Mouse (Mus musculus) C2C12 (cell line): ENCODE measurements around the gene Pth2.

Source experiments
- CEBPB ChIP-seq: IDR thresholded peaks from one replicate; pipeline ENCODE4 v1.6.1; 2011; ENCODE audit warnings: low read depth, mild to moderate bottlenecking, control low read depth, moderate library complexity
- CTCF ChIP-seq: IDR thresholded peaks from one replicate; pipeline ENCODE4 v1.5.1; 2011; ENCODE audit not compliant: control insufficient read depth, insufficient read depth, insufficient read length
- MAX ChIP-seq: IDR thresholded peaks from one replicate; pipeline ENCODE4 v1.6.1; 2011; ENCODE audit warnings: mild to moderate bottlenecking, control low read depth
- MYOD1 ChIP-seq: IDR thresholded peaks from one replicate; pipeline ENCODE4 v1.6.1; 2011; ENCODE audit warnings: low read depth; ENCODE audit not compliant: control insufficient read depth, insufficient read length
- MYOG ChIP-seq: IDR thresholded peaks from one replicate; pipeline ENCODE4 v1.6.1; 2011; ENCODE audit not compliant: control insufficient read depth, insufficient read length; ENCODE audit errors: extremely low read depth
- USF1 ChIP-seq: IDR thresholded peaks from one replicate; pipeline ENCODE4 v1.6.1; 2011; ENCODE audit warnings: low read depth, mild to moderate bottlenecking, control low read depth, moderate library complexity

DNA sequence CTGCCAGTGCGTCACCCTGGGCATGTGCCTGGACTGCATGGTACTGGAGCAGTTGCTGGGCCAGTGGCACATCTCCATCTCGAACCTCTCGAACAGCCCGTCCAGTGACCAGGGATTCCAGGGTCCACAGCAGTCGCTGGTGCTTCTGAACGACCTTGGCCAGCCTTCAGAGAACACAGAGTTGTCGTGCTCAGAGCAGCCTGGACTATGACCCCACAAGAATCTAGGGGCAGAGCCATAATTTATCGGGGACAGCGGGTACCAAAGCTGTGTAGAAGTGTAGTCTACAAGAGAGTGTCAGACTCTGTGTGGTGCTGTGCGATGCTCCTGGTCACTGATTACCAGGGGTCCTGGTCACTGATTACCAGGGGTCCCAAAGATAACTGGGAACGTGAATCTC lies 32.9 kb upstream of the Pth2 start:
- TF ChIP-seq CTCF: no peak
- no peak for TF ChIP-seq MYOG
- no peak for TF ChIP-seq MAX
- TF ChIP-seq MYOD1: no peak
- no peak for TF ChIP-seq USF1
- no peak for TF ChIP-seq CEBPB
